ENCODE assay signal across 9 mouse cellular contexts in genomic region chr7:128372331-128372730, GRCm38 (mm10). TPM values are rescaled to one million over a fixed set of nuclear protein-coding genes. Genes with fewer than 3 reads are reported as not detected.
A peak's percentile ranks its signal among the peaks of the same experiment; 100 is the strongest.
DNase-seq lines count a peak whose midpoint lies in the region; ATAC-seq and TF ChIP-seq lines count a peak whose summit lies in the region.
"Had no signal": no experiment of that assay in that cellular context is flagged by ENCODE, and none has a peak within 500 bp of the region (broad histone marks: within the 10 kb centered on the region; RNA-seq: fewer than 3 reads in every experiment).

No protein-coding gene starts in this region.

- H3K9me3 ChIP-seq in intestine, postnatal 0 days (ENCODE audit: control insufficient read depth), result no peaks in the 10 kb centered on the region
- H3K9me3 ChIP-seq in intestine, embryonic 16.5 days (ENCODE audit: control insufficient read depth, low read length), result no peaks in the 10 kb centered on the region

- no peaks in the 10 kb centered on the region for H3K4me1 ChIP-seq in intestine, postnatal 0 days (replicated peaks; ENCODE audit: control insufficient read depth, insufficient read depth, low read length)
- H3K4me1 ChIP-seq in intestine, embryonic 16.5 days (ENCODE audit: control insufficient read depth, insufficient read depth, low read length), result no peaks in the 10 kb centered on the region

- peak; percentile 70 for TF ChIP-seq CTCF in intestine, postnatal 0 days (IDR thresholded peaks at IDR 0.05; ENCODE audit: low read depth)

- H3K4me2 ChIP-seq in intestine, postnatal 0 days (replicated peaks; ENCODE audit: low read depth), result no peak overlapping the region
- H3K4me2 ChIP-seq in intestine, embryonic 16.5 days (ENCODE audit: low read depth, low read length), result no peak overlapping the region

- no peak overlapping the region for H3K27ac ChIP-seq in intestine, postnatal 0 days (ENCODE audit: low read depth, low read length)
- no peak overlapping the region for H3K27ac ChIP-seq in intestine, embryonic 16.5 days (ENCODE audit: low read length)

- no peak overlapping the region for H3K9ac ChIP-seq in intestine, postnatal 0 days (ENCODE audit: low read depth, low read length)
- no peak overlapping the region for H3K9ac ChIP-seq in intestine, embryonic 16.5 days (ENCODE audit: low read depth, low read length)

- DNase-seq in CD4-positive helper T cell, adult 2 months (ENCODE audit: low read depth, low spot score), result peak; percentile 65
- peak; percentile 52 for DNase-seq in NIH3T3 (ENCODE audit: low read depth)
- peak; percentile 59 for DNase-seq in lung, postnatal 14 days
- no peak for DNase-seq in gastrocnemius, postnatal 25 days
- DNase-seq in right cerebral cortex, postnatal 36 days (ENCODE audit: low spot score in 2 of 2), result no peak
- DNase-seq in gastrocnemius, adult 18-20 months (ENCODE audit: low spot score), result no peak

- no peaks in the 10 kb centered on the region for H3K27me3 ChIP-seq in intestine, postnatal 0 days (replicated peaks; ENCODE audit: control insufficient read depth, insufficient read depth, low read length)
- no peaks in the 10 kb centered on the region for H3K27me3 ChIP-seq in intestine, embryonic 16.5 days (replicated peaks; ENCODE audit: control insufficient read depth, insufficient read depth, low read length)
- H3K27me3 ChIP-seq: megakaryocyte, embryonic 14.5 days had no signal

- H3K36me3 ChIP-seq in intestine, postnatal 0 days (ENCODE audit: control insufficient read depth, insufficient read depth), result no peaks in the 10 kb centered on the region
- peaks cover 7% of the 10 kb centered on the region; the same call in 1 of the 2 replicates for H3K36me3 ChIP-seq in intestine, embryonic 16.5 days (ENCODE audit: control insufficient read depth, insufficient read depth, low read length)

- no peak overlapping the region for H3K4me3 ChIP-seq in intestine, postnatal 0 days (ENCODE audit: low read depth, low read length)
- no peak overlapping the region for H3K4me3 ChIP-seq in intestine, embryonic 16.5 days (ENCODE audit: low read length)
- H3K4me3 ChIP-seq: megakaryocyte, embryonic 14.5 days had no signal

- 53% methylated on average over 3 of the region's 3 CpGs for WGBS in intestine, postnatal 0 days
- 54% methylated on average over 3 of the region's 3 CpGs for WGBS in intestine, embryonic 16.5 days

- ATAC-seq in intestine, postnatal 0 days, result no peak
- ATAC-seq in intestine, embryonic 16.5 days, result no peak

RNA-seq across cellular contexts. Expression of gene Rgs10, which starts 46.2 kb away (rescaled TPM):
- polyA plus RNA-seq in intestine, postnatal 0 days (2015; fragmentation: Nextera tagmentation; extraction: Ambion mirVana), result 20.9 and 23.8 TPM in 2 replicates
- 28.1 and 30.3 TPM in 2 replicates for polyA plus RNA-seq in intestine, embryonic 16.5 days (2015; fragmentation: Nextera tagmentation; extraction: Ambion mirVana)
- 1 to 10 TPM; 3.6 to 4.1 TPM for total RNA-seq in gastrocnemius, postnatal 25 days (2021)
- total RNA-seq in gastrocnemius, adult 18-20 months (2021), result 1 to 10 TPM; 2.0 to 3.4 TPM

Comparison
In these comparisons a context has a peak if more than half of its experiments do, and no peak if none do; other contexts are left out.
1. DNase-seq: peak in CD4-positive helper T cell, adult 2 months (single experiment), NIH3T3 (single experiment) and lung, postnatal 14 days (single experiment); none in gastrocnemius, postnatal 25 days (single experiment), right cerebral cortex, postnatal 36 days (0 of 2) and gastrocnemius, adult 18-20 months (single experiment).